Mouse (Mus musculus): ENCODE results near the gene Brd3. TPM values are rescaled to one million over a fixed set of nuclear protein-coding genes. Genes with fewer than 3 reads are reported as not detected.

Gene Brd3
- total RNA-seq, 1 experiment, result 28.4 TPM

- Histone ChIP-seq H3K9ac (ENCODE audit: insufficient read depth, low read depth, low read length, poor library complexity, severe bottlenecking) (no peak overlapping the region), H3K27ac (ENCODE audit: insufficient read depth, low read depth, low read length, poor library complexity, severe bottlenecking) (no peak overlapping the region), H3K4me1 (ENCODE audit: control insufficient read depth in 2 of 2, insufficient read depth in 2 of 2, low read length in 2 of 2, poor library complexity in 1 of 2) (peaks cover 4 to 29% of the 10 kb centered on the region in 2 experiments; a peak in 2 of 4 replicates), H3K4me3 (ENCODE audit: insufficient read depth in 1 of 2, low read depth in 1 of 2, low read length in 2 of 2, poor library complexity in 1 of 2, severe bottlenecking in 1 of 2) (no peak overlapping the region), H3K36me3 (ENCODE audit: control insufficient read depth, insufficient read depth, low read length, poor library complexity, severe bottlenecking) (no peaks in the 10 kb centered on the region), H3K9me3 (ENCODE audit: control insufficient read depth, insufficient read depth, low read depth, low read length) (no peaks in the 10 kb centered on the region)
- in situ Hi-C loops (cut with MboI; ENCODE audit: low sequenced_read_pairs in 2 of 2, unreplicated experiment in 2 of 2), result no loop called here
- DNase-seq (ENCODE audit: low read depth, low spot score), result no peak
- TF ChIP-seq HCFC1 (IDR thresholded peaks at IDR 0.05; ENCODE audit: borderline replicate concordance, insufficient read depth, low read length), result no peak
- TF ChIP-seq MAFK (IDR thresholded peaks at IDR 0.05; ENCODE audit: insufficient read depth, low read depth, low read length), result no peak
- TF ChIP-seq ZNF384 (IDR thresholded peaks at IDR 0.05; ENCODE audit: low read depth, low read length), result peak; percentile 67; the same call in 1 of the 2 replicates
Measured at GRCm38 (mm10) chr2:27404375-27405093, 102.9 kb downstream of the Brd3 start.

GRCm38 (mm10) chr2:27401544-27401943 lies 105.9 kb downstream of the Brd3 start:
- no peaks in the 10 kb centered on the region for H3K36me3 ChIP-seq (ENCODE audit: control insufficient read depth, insufficient read depth, low read length, poor library complexity, severe bottlenecking)
- no peaks in the 10 kb centered on the region for H3K9me3 ChIP-seq (ENCODE audit: control insufficient read depth, insufficient read depth, low read depth, low read length)
- TF ChIP-seq MAFK (IDR thresholded peaks at IDR 0.05; ENCODE audit: insufficient read depth, low read depth, low read length), result no peak
- TF ChIP-seq ZC3H11A (IDR thresholded peaks at IDR 0.05; ENCODE audit: borderline replicate concordance, low read depth, low read length), result no peak
- no peak for TF ChIP-seq ZNF384 (IDR thresholded peaks at IDR 0.05; ENCODE audit: low read depth, low read length)
- no peak for TF ChIP-seq HCFC1 (IDR thresholded peaks at IDR 0.05; ENCODE audit: borderline replicate concordance, insufficient read depth, low read length)
- TF ChIP-seq CHD2 (IDR thresholded peaks at IDR 0.05; ENCODE audit: low read depth, low read length), result no peak
- H3K27ac ChIP-seq (ENCODE audit: insufficient read depth, low read depth, low read length, poor library complexity, severe bottlenecking), result no peak overlapping the region
- DNase-seq (ENCODE audit: low read depth, low spot score), result no peak
- H3K4me3 ChIP-seq (ENCODE audit: insufficient read depth in 1 of 2, low read depth in 1 of 2, low read length in 2 of 2, poor library complexity in 1 of 2, severe bottlenecking in 1 of 2), result no peak overlapping the region
- H3K9ac ChIP-seq (ENCODE audit: insufficient read depth, low read depth, low read length, poor library complexity, severe bottlenecking), result no peak overlapping the region
- in situ Hi-C loops (cut with MboI; ENCODE audit: low sequenced_read_pairs in 2 of 2, unreplicated experiment in 2 of 2), result no loop called here
- H3K4me1 ChIP-seq (ENCODE audit: control insufficient read depth in 2 of 2, insufficient read depth in 2 of 2, low read length in 2 of 2, poor library complexity in 1 of 2), result peaks cover 4 to 28% of the 10 kb centered on the region in 2 experiments; a peak in 2 of 4 replicates

- TF ChIP-seq HCFC1 (IDR thresholded peaks at IDR 0.05; ENCODE audit: borderline replicate concordance, insufficient read depth, low read length), result no peak
- TF ChIP-seq ZNF384 (IDR thresholded peaks at IDR 0.05; ENCODE audit: low read depth, low read length), result no peak
- TF ChIP-seq CHD2 (IDR thresholded peaks at IDR 0.05; ENCODE audit: low read depth, low read length), result no peak
- no peak for TF ChIP-seq ZC3H11A (IDR thresholded peaks at IDR 0.05; ENCODE audit: borderline replicate concordance, low read depth, low read length)
- no peak for TF ChIP-seq MAFK (IDR thresholded peaks at IDR 0.05; ENCODE audit: insufficient read depth, low read depth, low read length)
- Histone ChIP-seq H3K4me1 (ENCODE audit: control insufficient read depth in 2 of 2, insufficient read depth in 2 of 2, low read length in 2 of 2, poor library complexity in 1 of 2) (peaks cover 5 to 21% of the 10 kb centered on the region in 2 experiments; a peak in 2 of 4 replicates), H3K9ac (ENCODE audit: insufficient read depth, low read depth, low read length, poor library complexity, severe bottlenecking) (no peak overlapping the region), H3K36me3 (ENCODE audit: control insufficient read depth, insufficient read depth, low read length, poor library complexity, severe bottlenecking) (no peaks in the 10 kb centered on the region), H3K27ac (ENCODE audit: insufficient read depth, low read depth, low read length, poor library complexity, severe bottlenecking) (no peak overlapping the region), H3K4me3 (ENCODE audit: insufficient read depth in 1 of 2, low read depth in 1 of 2, low read length in 2 of 2, poor library complexity in 1 of 2, severe bottlenecking in 1 of 2) (no peak overlapping the region), H3K9me3 (ENCODE audit: control insufficient read depth, insufficient read depth, low read depth, low read length) (no peaks in the 10 kb centered on the region)
- DNase-seq (ENCODE audit: low read depth, low spot score), result no peak
- in situ Hi-C loops (cut with MboI; ENCODE audit: low sequenced_read_pairs in 2 of 2, unreplicated experiment in 2 of 2), result no loop called here
Measured at GRCm38 (mm10) chr2:27400083-27400482, 107.4 kb downstream of the Brd3 start.

- Histone ChIP-seq H3K4me1 (ENCODE audit: control insufficient read depth in 2 of 2, insufficient read depth in 2 of 2, low read length in 2 of 2, poor library complexity in 1 of 2) (peaks cover 2 to 6% of the 10 kb centered on the region in 2 experiments; a peak in 2 of 4 replicates), H3K27ac (ENCODE audit: insufficient read depth, low read depth, low read length, poor library complexity, severe bottlenecking) (no peak overlapping the region), H3K9me3 (ENCODE audit: control insufficient read depth, insufficient read depth, low read depth, low read length) (no peaks in the 10 kb centered on the region), H3K9ac (ENCODE audit: insufficient read depth, low read depth, low read length, poor library complexity, severe bottlenecking) (no peak overlapping the region), H3K4me3 (ENCODE audit: insufficient read depth in 1 of 2, low read depth in 1 of 2, low read length in 2 of 2, poor library complexity in 1 of 2, severe bottlenecking in 1 of 2) (no peak overlapping the region), H3K36me3 (ENCODE audit: control insufficient read depth, insufficient read depth, low read length, poor library complexity, severe bottlenecking) (no peaks in the 10 kb centered on the region)
- TF ChIP-seq MAFK (IDR thresholded peaks at IDR 0.05; ENCODE audit: insufficient read depth, low read depth, low read length) (no peak), CHD2 (IDR thresholded peaks at IDR 0.05; ENCODE audit: low read depth, low read length) (no peak)
- DNase-seq (ENCODE audit: low read depth, low spot score), result no peak
- in situ Hi-C loops (cut with MboI; ENCODE audit: low sequenced_read_pairs in 2 of 2, unreplicated experiment in 2 of 2), result no loop called here
Measured at GRCm38 (mm10) chr2:27396656-27397440, 110.6 kb downstream of the Brd3 start.

Other genes with a start within 250 kb of the Brd3 start
- gene Vav2, start 80.6 kb downstream of the Brd3 start, total RNA-seq (2012; rRNA removed), result 17.4 and 21.1 TPM in 2 replicates
- 1.6 TPM in 2 replicates for gene Brd3os, start 65.3 kb downstream of the Brd3 start, total RNA-seq (2012; rRNA removed)
- gene Wdr5, start 7.5 kb upstream of the Brd3 start, total RNA-seq (2012; rRNA removed), result 103 and 106 TPM in 2 replicates
- gene Rxra, start 168.8 kb upstream of the Brd3 start, total RNA-seq (2012; rRNA removed), result 20.9 and 21.0 TPM in 2 replicates